In genomic region chr10:43073281-43073680, GRCm38 (mm10) we compare ENCODE assay signal across 13 mouse cellular contexts.
DNase-seq lines count a peak whose midpoint lies in the region; ATAC-seq and TF ChIP-seq lines count a peak whose summit lies in the region.
"Had no signal": no experiment of that assay in that cellular context is flagged by ENCODE, and none has a peak within 500 bp of the region (broad histone marks: within the 10 kb centered on the region; RNA-seq: fewer than 3 reads in every experiment).

No protein-coding gene starts in this region.

- H3K36me3 ChIP-seq in forebrain, embryonic 16.5 days (ENCODE audit: control insufficient read depth, insufficient read depth), result no peaks in the 10 kb centered on the region
- H3K36me3 ChIP-seq in limb, embryonic 13.5 days, result no peaks in the 10 kb centered on the region
- H3K36me3 ChIP-seq in intestine, embryonic 16.5 days (ENCODE audit: control insufficient read depth, insufficient read depth, low read length), result no peaks in the 10 kb centered on the region
- H3K36me3 ChIP-seq: liver, embryonic 12.5 days had no signal

- DNase-seq in heart, adult 11 months, result peak; percentile 86
- no peak for DNase-seq in heart, postnatal 36 days
- DNase-seq in brain, embryonic 14.5 days (ENCODE audit: low read depth), result peak; percentile 59
- DNase-seq in kidney, postnatal 10 days, result no peak
- DNase-seq in heart, postnatal 4 days, result no peak
- DNase-seq: adrenal gland, postnatal 10 days; cerebellum, adult 9-11 months; kidney, postnatal 36 days; thymus, adult 2 months had no signal

- intact Hi-C loops in heart, postnatal 36 days (cut with DNase I), result no loop called here

- no peak overlapping the region for H3K4me3 ChIP-seq in forebrain, embryonic 16.5 days (replicated peaks; ENCODE audit: low read length)
- no peak overlapping the region for H3K4me3 ChIP-seq in limb, embryonic 13.5 days
- no peak overlapping the region for H3K4me3 ChIP-seq in intestine, embryonic 16.5 days (ENCODE audit: low read length)
- H3K4me3 ChIP-seq: liver, embryonic 12.5 days had no signal

- H3K9ac ChIP-seq in forebrain, embryonic 16.5 days (replicated peaks; ENCODE audit: low read depth, low read length), result 0 out of 2 replicates have a peak overlapping the region, but pooled peaks have one; percentile 5
- no peak overlapping the region for H3K9ac ChIP-seq in limb, embryonic 13.5 days
- H3K9ac ChIP-seq in intestine, embryonic 16.5 days (ENCODE audit: low read depth, low read length), result no peak overlapping the region
- H3K9ac ChIP-seq: liver, embryonic 12.5 days had no signal

- H3K27ac ChIP-seq in forebrain, embryonic 16.5 days (ENCODE audit: low read length), result peak overlapping the region; percentile 10; the same call in 1 of the 2 replicates
- H3K27ac ChIP-seq in limb, embryonic 13.5 days, result peak overlapping the region; percentile 39; the same call in 1 of the 2 replicates
- no peak overlapping the region for H3K27ac ChIP-seq in intestine, embryonic 16.5 days (ENCODE audit: low read length)
- H3K27ac ChIP-seq: liver, embryonic 12.5 days had no signal

- no peak overlapping the region for H3K4me2 ChIP-seq in forebrain, embryonic 16.5 days (ENCODE audit: low read length)
- no peak overlapping the region for H3K4me2 ChIP-seq in limb, embryonic 13.5 days (replicated peaks)
- no peak overlapping the region for H3K4me2 ChIP-seq in intestine, embryonic 16.5 days (ENCODE audit: low read depth, low read length)
- H3K4me2 ChIP-seq: liver, embryonic 12.5 days had no signal

- no peaks in the 10 kb centered on the region for H3K9me3 ChIP-seq in forebrain, embryonic 16.5 days (ENCODE audit: control insufficient read depth, low read length)
- H3K9me3 ChIP-seq in limb, embryonic 13.5 days, result no peaks in the 10 kb centered on the region
- H3K9me3 ChIP-seq in intestine, embryonic 16.5 days (ENCODE audit: control insufficient read depth, low read length), result no peaks in the 10 kb centered on the region
- H3K9me3 ChIP-seq: liver, embryonic 12.5 days had no signal

- H3K27me3 ChIP-seq in forebrain, embryonic 16.5 days (replicated peaks; ENCODE audit: control insufficient read depth, insufficient read depth, low read length), result no peaks in the 10 kb centered on the region
- H3K27me3 ChIP-seq in limb, embryonic 13.5 days, result no peaks in the 10 kb centered on the region
- no peaks in the 10 kb centered on the region for H3K27me3 ChIP-seq in intestine, embryonic 16.5 days (replicated peaks; ENCODE audit: control insufficient read depth, insufficient read depth, low read length)
- H3K27me3 ChIP-seq: liver, embryonic 12.5 days had no signal

- peaks cover 39% of the 10 kb centered on the region for H3K4me1 ChIP-seq in forebrain, embryonic 16.5 days (replicated peaks; ENCODE audit: control insufficient read depth, insufficient read depth, low read length)
- H3K4me1 ChIP-seq in limb, embryonic 13.5 days, result peaks cover 31% of the 10 kb centered on the region
- H3K4me1 ChIP-seq in intestine, embryonic 16.5 days (ENCODE audit: control insufficient read depth, insufficient read depth, low read length), result no peaks in the 10 kb centered on the region
- H3K4me1 ChIP-seq: liver, embryonic 12.5 days had no signal

- ATAC-seq in forebrain, embryonic 16.5 days, result no peak
- ATAC-seq in limb, embryonic 13.5 days (ENCODE audit: low FRiP score, low read depth), result no peak
- no peak for ATAC-seq in intestine, embryonic 16.5 days
- ATAC-seq: liver, embryonic 12.5 days had no signal

- TF ChIP-seq POLR2A in brain, embryonic 14.5 days (IDR thresholded peaks at IDR 0.05; ENCODE audit: borderline replicate concordance, extremely low read depth, insufficient read depth, insufficient read length, poor library complexity, severe bottlenecking), result no peak

- WGBS in forebrain, embryonic 16.5 days, result 38% methylated on average over 8 of the region's 8 CpGs
- WGBS in limb, embryonic 13.5 days, result 52% methylated on average over 8 of the region's 8 CpGs
- 60% methylated on average over 8 of the region's 8 CpGs for WGBS in intestine, embryonic 16.5 days

- TF ChIP-seq CTCF in brain, embryonic 14.5 days (IDR thresholded peaks at IDR 0.05; ENCODE audit: borderline replicate concordance, extremely low read depth, insufficient read depth, insufficient read length), result no peak

Comparison
In these comparisons a context has a peak if more than half of its experiments do, and no peak if none do; other contexts are left out.
1. DNase-seq: peak in heart, adult 11 months (single experiment) and brain, embryonic 14.5 days (single experiment); none in heart, postnatal 36 days (0 of 2), kidney, postnatal 10 days (single experiment) and heart, postnatal 4 days (single experiment).